Mouse (Mus musculus): ENCODE measurements around the gene Trnp1. TPM values are rescaled to one million over a fixed set of nuclear protein-coding genes. Genes with fewer than 3 reads are reported as not detected.
"Not testable (repeated sequence)": the region's sequence is repeated elsewhere in the genome, so short reads cannot be mapped to it uniquely, and the experiment has no call there.

Trnp1 gene
- polyA plus RNA-seq, 1 experiment = 2.3 TPM

GRCm38 (mm10) chr4:133527788-133528187, 29.4 kb upstream of the Trnp1 start:
- Histone ChIP-seq H3K79me3 (ENCODE audit: low read depth) (no peaks in the 10 kb centered on the region), H3K79me2 (ENCODE audit: control insufficient read depth, insufficient read depth) (no peaks in the 10 kb centered on the region), H3ac (ENCODE audit: control insufficient read depth, insufficient read length, low read depth) (no peak overlapping the region), H3K36me3 (ENCODE audit: control insufficient read depth, insufficient read depth) (peaks cover 21% of the 10 kb centered on the region), H3K4me3 (ENCODE audit: insufficient read depth, poor library complexity, severe bottlenecking) (no peak overlapping the region), H3K27me3 (ENCODE audit: control insufficient read depth, insufficient read depth, insufficient read length) (no peaks in the 10 kb centered on the region)
- TF ChIP-seq USF1 (IDR thresholded peaks at IDR 0.05; ENCODE audit: low read depth) (no peak), MAX (IDR thresholded peaks at IDR 0.05) (no peak)

- no peak for TF ChIP-seq CTCF (IDR thresholded peaks at IDR 0.05; ENCODE audit: control insufficient read depth, insufficient read depth, insufficient read length)
- no peak for TF ChIP-seq MYOG (IDR thresholded peaks at IDR 0.05; ENCODE audit: control insufficient read depth, extremely low read depth, insufficient read length)
- H3K4me3 ChIP-seq (ENCODE audit: insufficient read depth, poor library complexity, severe bottlenecking) = no peak overlapping the region
- peaks cover 22% of the 10 kb centered on the region for H3K27me3 ChIP-seq (ENCODE audit: control insufficient read depth, insufficient read depth, insufficient read length)
- H3K36me3 ChIP-seq (ENCODE audit: control insufficient read depth, insufficient read depth) = no peaks in the 10 kb centered on the region
- H3K79me2 ChIP-seq (ENCODE audit: control insufficient read depth, insufficient read depth) = no peaks in the 10 kb centered on the region
- no peak overlapping the region for H3ac ChIP-seq (ENCODE audit: control insufficient read depth, insufficient read length, low read depth)
- no peaks in the 10 kb centered on the region for H3K79me3 ChIP-seq (ENCODE audit: low read depth)
These were observed 23.2 kb upstream of the Trnp1 start for GRCm38 (mm10) chr4:133521502-133521901.

GRCm38 (mm10) chr4:133519369-133519665, 21.0 kb upstream of the Trnp1 start:
- no peak overlapping the region for H3K4me3 ChIP-seq (ENCODE audit: insufficient read depth, poor library complexity, severe bottlenecking)
- H3ac ChIP-seq (ENCODE audit: control insufficient read depth, insufficient read length, low read depth) = no peak overlapping the region
- no peaks in the 10 kb centered on the region for H3K36me3 ChIP-seq (ENCODE audit: control insufficient read depth, insufficient read depth)
- no peak for TF ChIP-seq CEBPB (IDR thresholded peaks at IDR 0.05; ENCODE audit: low read depth)
- TF ChIP-seq MAX (IDR thresholded peaks at IDR 0.05) = no peak
- no peak for TF ChIP-seq MYOD1 (IDR thresholded peaks at IDR 0.05; ENCODE audit: control insufficient read depth, insufficient read length, low read depth)
- TF ChIP-seq FOSL1 (IDR thresholded peaks at IDR 0.05; ENCODE audit: insufficient read depth, low read length, poor library complexity, severe bottlenecking) = no peak
- TF ChIP-seq USF1 (IDR thresholded peaks at IDR 0.05; ENCODE audit: low read depth) = no peak
- TF ChIP-seq MYOG (IDR thresholded peaks at IDR 0.05; ENCODE audit: control insufficient read depth, extremely low read depth, insufficient read length) = no peak
- TF ChIP-seq CTCF (IDR thresholded peaks at IDR 0.05; ENCODE audit: control insufficient read depth, insufficient read depth, insufficient read length) = no peak
- no peaks in the 10 kb centered on the region for H3K79me2 ChIP-seq (ENCODE audit: control insufficient read depth, insufficient read depth)
- H3K79me3 ChIP-seq (ENCODE audit: low read depth) = no peaks in the 10 kb centered on the region
- peaks cover 28% of the 10 kb centered on the region for H3K27me3 ChIP-seq (ENCODE audit: control insufficient read depth, insufficient read depth, insufficient read length)

- H3K27me3 ChIP-seq (ENCODE audit: control insufficient read depth, insufficient read depth, insufficient read length) = peaks cover 28% of the 10 kb centered on the region
- no peaks in the 10 kb centered on the region for H3K79me2 ChIP-seq (ENCODE audit: control insufficient read depth, insufficient read depth)
- no peak within 1 kb of the TSS for H3ac ChIP-seq (ENCODE audit: control insufficient read depth, insufficient read length, low read depth)
- TF ChIP-seq CTCF (IDR thresholded peaks at IDR 0.05; ENCODE audit: control insufficient read depth, insufficient read depth, insufficient read length) (no peak), FOSL1 (IDR thresholded peaks at IDR 0.05; ENCODE audit: insufficient read depth, low read length, poor library complexity, severe bottlenecking) (no peak), MYOG (IDR thresholded peaks at IDR 0.05; ENCODE audit: control insufficient read depth, extremely low read depth, insufficient read length) (no peak), MAX (IDR thresholded peaks at IDR 0.05) (no peak), CEBPB (IDR thresholded peaks at IDR 0.05; ENCODE audit: low read depth) (no peak), USF1 (IDR thresholded peaks at IDR 0.05; ENCODE audit: low read depth) (no peak), MYOD1 (IDR thresholded peaks at IDR 0.05; ENCODE audit: control insufficient read depth, insufficient read length, low read depth) (no peak)
- H3K36me3 ChIP-seq (ENCODE audit: control insufficient read depth, insufficient read depth) = no peaks in the 10 kb centered on the region
- no peaks in the 10 kb centered on the region for H3K79me3 ChIP-seq (ENCODE audit: low read depth)
- H3K4me3 ChIP-seq (ENCODE audit: insufficient read depth, poor library complexity, severe bottlenecking) = no peak within 1 kb of the TSS
These were observed 20.4 kb upstream of the Trnp1 start, which contains the start of gene Kdf1 for GRCm38 (mm10) chr4:133518601-133519368. Kdf1 (plus strand) TSS chr4:133518963.

- H3K36me3 ChIP-seq (ENCODE audit: control insufficient read depth, insufficient read depth) = no peaks in the 10 kb centered on the region
- H3K79me3 ChIP-seq (ENCODE audit: low read depth) = no peaks in the 10 kb centered on the region
- H3K27me3 ChIP-seq (ENCODE audit: control insufficient read depth, insufficient read depth, insufficient read length) = peaks cover 8% of the 10 kb centered on the region
- no peak overlapping the region for H3K4me3 ChIP-seq (ENCODE audit: insufficient read depth, poor library complexity, severe bottlenecking)
- H3K79me2 ChIP-seq (ENCODE audit: control insufficient read depth, insufficient read depth) = no peaks in the 10 kb centered on the region
- H3ac ChIP-seq (ENCODE audit: control insufficient read depth, insufficient read length, low read depth) = no peak overlapping the region
- TF ChIP-seq USF1 (IDR thresholded peaks at IDR 0.05; ENCODE audit: low read depth) (no peak), MYOG (IDR thresholded peaks at IDR 0.05; ENCODE audit: control insufficient read depth, extremely low read depth, insufficient read length) (no peak), CTCF (IDR thresholded peaks at IDR 0.05; ENCODE audit: control insufficient read depth, insufficient read depth, insufficient read length) (peak; percentile 79), MAX (IDR thresholded peaks at IDR 0.05) (no peak), CEBPB (IDR thresholded peaks at IDR 0.05; ENCODE audit: low read depth) (no peak)
These were observed 14.6 kb upstream of the Trnp1 start for GRCm38 (mm10) chr4:133512972-133513371.

- not testable (repeated sequence) for H3K79me3 ChIP-seq (ENCODE audit: low read depth); H3K27me3 ChIP-seq (ENCODE audit: control insufficient read depth, insufficient read depth, insufficient read length); H3K79me2 ChIP-seq (ENCODE audit: control insufficient read depth, insufficient read depth); H3K4me3 ChIP-seq (ENCODE audit: insufficient read depth, poor library complexity, severe bottlenecking); H3ac ChIP-seq (ENCODE audit: control insufficient read depth, insufficient read length, low read depth); H3K36me3 ChIP-seq (ENCODE audit: control insufficient read depth, insufficient read depth)
These were observed 14.2 kb upstream of the Trnp1 start for GRCm38 (mm10) chr4:133512511-133512910.
